Mouse (Mus musculus) intestine, embryonic 16.5 days (tissue): ENCODE results near the gene Ddx52. TPM values are rescaled to one million over a fixed set of nuclear protein-coding genes. Genes with fewer than 3 reads are reported as not detected.

Source experiments
- ATAC-seq: fragments of 200-750 bp; cut with Nextera tagmentation; 2 replicates; pipeline ENCODE4 v1.8.0; 2017; ENCODE audit warnings: moderate TSS enrichment, moderate library complexity
- H3K27ac ChIP-seq: fragments of 300-500 bp; sonication (generic); 2 replicates; pipeline ENCODE4 v1.5.1; 2014; ENCODE audit warnings: mild to moderate bottlenecking, low read length
- H3K27me3 ChIP-seq: fragments of 300-500 bp; sonication (generic); replicated peaks from 2 replicates; pipeline ENCODE4 v1.6.1; 2014; ENCODE audit warnings: low read length, control low read depth, mixed read lengths; ENCODE audit not compliant: control insufficient read depth, insufficient read depth
- H3K36me3 ChIP-seq: fragments of 300-500 bp; sonication (generic); 2 replicates; pipeline ENCODE4 v1.6.1; 2014; ENCODE audit warnings: low read length, control low read depth; ENCODE audit not compliant: control insufficient read depth, insufficient read depth
- H3K4me1 ChIP-seq: fragments of 300-500 bp; sonication (generic); 2 replicates; pipeline ENCODE4 v1.6.1; 2014; ENCODE audit warnings: low read length, control low read depth, mixed read lengths; ENCODE audit not compliant: control insufficient read depth, insufficient read depth
- H3K4me2 ChIP-seq: fragments of 300-500 bp; sonication (generic); 2 replicates; pipeline ENCODE4 v1.6.1; 2014; ENCODE audit warnings: low read depth, low read length, control low read depth
- H3K4me3 ChIP-seq: fragments of 300-500 bp; sonication (generic); 2 replicates; pipeline ENCODE4 v1.5.1; 2014; ENCODE audit warnings: mild to moderate bottlenecking, low read length
- H3K9ac ChIP-seq: fragments of 300-500 bp; sonication (generic); 2 replicates; pipeline ENCODE4 v1.6.1; 2014; ENCODE audit warnings: low read depth, low read length
- H3K9me3 ChIP-seq: fragments of 300-500 bp; sonication (generic); 2 replicates; pipeline ENCODE4 v1.6.1; 2016; ENCODE audit warnings: low read length, control low read depth; ENCODE audit not compliant: control insufficient read depth
- whole genome bisulfite sequencing: fragments of 180-500 bp; shearing (Covaris S2); extraction: QIAGEN DNeasy Blood & Tissue Kit; methylation state at CpG from one replicate; pipeline ENCODE4 v1.1.7; 2014; 5-methylcytosine and 5-hydroxymethylcytosine counted together
- polyA plus RNA-seq: library from polyadenylated mRNA; unstranded; fragments of >200 nt; fragmentation: Nextera tagmentation; extraction: Ambion mirVana; gene quantifications from 2 replicates; pipeline ENCODE4 v1.2.1, GENCODE M21; 2015

Gene Ddx52
- polyA plus RNA-seq, 1 experiment from 2014 or later, result 23.8 TPM

DNA sequence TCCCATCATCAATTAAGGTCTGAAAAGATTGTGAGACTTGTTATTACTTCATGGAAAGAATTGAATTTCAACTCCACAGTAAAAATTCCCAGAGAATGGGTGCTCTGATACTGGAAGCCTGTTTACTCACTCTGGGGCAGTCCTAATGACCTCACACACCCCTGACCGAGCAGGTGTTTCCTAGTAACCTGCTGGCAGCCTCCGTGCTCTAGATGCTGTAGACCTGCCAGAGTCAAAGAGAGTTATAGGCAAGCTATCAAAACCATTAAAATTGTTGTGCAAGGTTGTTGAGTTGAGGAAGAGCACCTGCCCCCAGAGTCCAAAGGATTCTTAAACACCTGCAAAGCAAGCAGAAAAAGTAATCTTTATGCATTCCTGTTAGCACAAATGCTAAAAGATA is 19.3 kb upstream of the Ddx52 start:
- Histone ChIP-seq H3K9ac (no peak overlapping the region), H3K9me3 (no peaks in the 10 kb centered on the region), H3K4me3 (no peak overlapping the region), H3K36me3 (no peaks in the 10 kb centered on the region), H3K4me1 (no peaks in the 10 kb centered on the region), H3K27ac (peak overlapping the region; percentile 35; the same call in 1 of the 2 replicates), H3K4me2 (no peak overlapping the region), H3K27me3 (no peaks in the 10 kb centered on the region)
- ATAC-seq, result peak; percentile 88
- 31% methylated on average over 2 of the region's 2 CpGs for WGBS

DNA sequence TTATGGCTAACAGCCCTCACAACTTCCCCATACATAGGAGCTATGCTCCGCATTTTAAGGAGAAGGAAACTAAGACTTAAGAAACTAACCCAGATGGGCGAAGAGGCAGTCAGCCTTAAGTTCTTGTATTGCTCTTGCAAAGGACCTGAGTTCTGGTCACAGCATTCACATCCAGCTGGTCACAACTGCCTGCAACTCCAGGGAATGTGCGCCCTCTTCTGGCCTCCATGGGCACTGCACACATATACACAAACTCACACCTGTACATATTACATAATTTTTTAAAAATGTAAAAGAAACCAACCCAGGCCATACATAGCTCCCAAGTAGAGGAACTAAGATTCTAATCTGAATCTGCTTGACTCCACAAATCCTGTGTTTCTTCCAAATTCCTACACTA is 14.8 kb upstream of the Ddx52 start:
- Histone ChIP-seq H3K9ac (no peak overlapping the region), H3K4me3 (no peak overlapping the region), H3K27me3 (no peaks in the 10 kb centered on the region), H3K27ac (no peak overlapping the region), H3K4me2 (no peak overlapping the region), H3K4me1 (no peaks in the 10 kb centered on the region), H3K9me3 (no peaks in the 10 kb centered on the region), H3K36me3 (no peaks in the 10 kb centered on the region)
- 60% methylated on average over 3 of the region's 3 CpGs for WGBS
- no peak for ATAC-seq

DNA sequence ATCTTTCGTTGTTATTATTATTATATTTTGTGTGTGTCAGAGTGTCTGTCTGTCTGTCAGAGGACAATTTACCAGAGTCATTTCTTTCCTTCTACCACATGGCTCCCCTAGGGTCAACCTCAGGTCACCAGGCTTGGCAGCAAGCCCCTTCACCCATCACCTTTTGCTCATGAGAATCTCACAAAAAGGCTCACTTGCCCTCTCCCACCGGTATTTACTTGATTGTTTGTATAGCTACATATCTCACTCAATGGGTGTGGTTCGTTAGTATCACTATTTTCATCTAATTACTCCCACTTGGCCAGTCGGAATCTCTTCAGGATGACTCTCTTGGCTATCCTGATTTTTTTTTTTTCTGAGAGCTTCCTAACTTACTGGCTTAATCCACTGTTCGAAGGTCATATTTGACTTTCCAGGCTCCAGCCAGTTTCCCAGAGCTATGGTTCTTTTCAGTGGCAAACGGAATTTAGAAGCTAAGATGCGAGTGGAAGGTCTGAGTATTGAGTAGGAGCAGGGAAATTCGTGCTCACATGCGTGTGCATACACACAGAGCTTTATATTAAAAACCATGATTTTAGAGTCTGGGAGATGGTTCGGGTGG is 9.3 kb upstream of the Ddx52 start:
- 57% methylated on average over 10 of the region's 10 CpGs for WGBS
- H3K9ac ChIP-seq, result no peak overlapping the region
- no peaks in the 10 kb centered on the region for H3K36me3 ChIP-seq
- H3K4me1 ChIP-seq, result peaks cover 7% of the 10 kb centered on the region; the same call in 1 of the 2 replicates
- H3K4me2 ChIP-seq, result no peak overlapping the region
- ATAC-seq, result no peak
- H3K4me3 ChIP-seq, result no peak overlapping the region
- H3K27me3 ChIP-seq, result no peaks in the 10 kb centered on the region
- H3K27ac ChIP-seq, result no peak overlapping the region
- H3K9me3 ChIP-seq, result no peaks in the 10 kb centered on the region

DNA sequence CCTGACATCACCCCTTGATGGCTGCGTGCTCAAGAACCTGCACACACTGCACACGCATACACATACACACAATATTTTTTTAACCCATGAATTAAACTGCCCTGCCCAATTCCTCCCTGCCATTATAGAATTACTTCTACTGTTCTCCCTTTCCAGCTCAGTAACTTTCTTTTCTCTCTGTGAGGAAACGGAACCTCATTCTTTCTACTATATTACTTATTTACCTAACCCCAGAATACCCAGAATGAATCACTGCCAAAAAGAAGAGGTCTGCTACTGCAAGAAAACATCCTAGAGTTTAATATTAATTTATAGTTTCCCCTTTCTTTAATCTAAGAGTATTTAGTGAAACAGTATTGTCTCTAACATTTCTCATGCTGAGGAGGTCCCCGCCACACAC is 8.5 kb upstream of the Ddx52 start:
- H3K9me3 ChIP-seq, result no peaks in the 10 kb centered on the region
- no peak for ATAC-seq
- H3K4me2 ChIP-seq, result no peak overlapping the region
- 68% methylated on average over 4 of the region's 4 CpGs for WGBS
- no peak overlapping the region for H3K27ac ChIP-seq
- H3K4me1 ChIP-seq, result peaks cover 7% of the 10 kb centered on the region; the same call in 1 of the 2 replicates
- no peak overlapping the region for H3K9ac ChIP-seq
- H3K27me3 ChIP-seq, result no peaks in the 10 kb centered on the region
- no peak overlapping the region for H3K4me3 ChIP-seq
- no peaks in the 10 kb centered on the region for H3K36me3 ChIP-seq

DNA sequence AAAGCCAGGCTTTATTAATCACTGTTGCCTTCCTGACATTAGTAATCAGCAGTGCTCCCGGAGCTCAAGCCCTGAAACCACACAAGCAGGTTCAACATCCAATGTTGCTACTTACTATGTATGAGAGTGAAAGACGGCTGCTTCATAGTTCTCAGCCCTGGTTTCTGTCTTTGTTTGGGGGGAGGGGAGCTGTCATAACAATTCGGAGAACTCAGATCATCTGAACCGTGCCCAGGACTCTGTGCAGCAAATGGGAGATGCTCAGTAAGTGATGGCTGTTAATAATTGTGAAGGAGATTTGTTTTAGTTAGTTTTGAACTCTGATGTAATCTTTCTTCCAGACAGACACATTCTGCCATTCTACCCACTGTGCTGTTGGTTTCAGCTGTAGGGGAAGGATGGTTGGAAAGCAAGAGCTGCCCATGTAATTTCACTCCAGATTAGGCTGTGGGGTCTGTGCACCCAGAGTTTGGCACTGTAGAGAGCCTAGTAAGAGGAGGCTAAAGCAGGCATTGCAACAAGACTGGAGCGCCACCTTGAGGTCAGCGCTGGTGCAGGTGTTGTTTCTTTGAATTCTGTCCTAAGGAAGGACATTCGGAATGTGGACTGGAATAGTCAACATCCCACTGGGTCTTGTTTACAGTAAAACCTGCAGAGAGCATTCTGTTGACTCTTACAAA is 5.7 kb upstream of the Ddx52 start:
- peaks cover 7% of the 10 kb centered on the region; the same call in 1 of the 2 replicates for H3K4me1 ChIP-seq
- no peak overlapping the region for H3K4me2 ChIP-seq
- H3K9ac ChIP-seq, result no peak overlapping the region
- no peaks in the 10 kb centered on the region for H3K36me3 ChIP-seq
- ATAC-seq, result peak; percentile 71
- no peak overlapping the region for H3K27ac ChIP-seq
- no peaks in the 10 kb centered on the region for H3K9me3 ChIP-seq
- 9% methylated on average over 7 of the region's 7 CpGs for WGBS
- no peak overlapping the region for H3K4me3 ChIP-seq
- H3K27me3 ChIP-seq, result no peaks in the 10 kb centered on the region

DNA sequence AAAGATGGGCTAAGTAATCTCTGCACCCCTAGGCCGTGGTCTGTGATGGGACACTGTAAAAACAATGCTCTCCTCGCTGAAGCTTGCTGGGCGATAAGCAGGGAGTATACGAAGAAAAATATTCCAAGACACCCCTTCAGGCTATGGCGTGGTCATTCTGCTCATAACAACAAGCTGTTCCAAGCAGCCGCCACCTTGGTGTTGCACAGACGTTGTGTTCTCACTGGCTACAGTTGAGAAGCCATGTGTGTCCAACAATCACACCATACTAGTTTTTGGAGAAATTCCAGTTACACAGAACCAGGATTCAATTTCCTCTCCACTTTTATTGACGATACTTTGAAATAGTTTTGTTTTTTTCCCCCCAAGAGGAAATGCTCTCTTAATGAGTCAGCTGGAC is 3.3 kb upstream of the Ddx52 start:
- H3K27ac ChIP-seq, result no peak overlapping the region
- H3K9me3 ChIP-seq, result no peaks in the 10 kb centered on the region
- no peak for ATAC-seq
- no peaks in the 10 kb centered on the region for H3K36me3 ChIP-seq
- H3K4me3 ChIP-seq, result no peak overlapping the region
- H3K4me2 ChIP-seq, result no peak overlapping the region
- H3K9ac ChIP-seq, result no peak overlapping the region
- no peaks in the 10 kb centered on the region for H3K27me3 ChIP-seq
- H3K4me1 ChIP-seq, result peaks cover 7% of the 10 kb centered on the region; the same call in 1 of the 2 replicates
- 80% methylated on average over 8 of the region's 8 CpGs for WGBS

DNA sequence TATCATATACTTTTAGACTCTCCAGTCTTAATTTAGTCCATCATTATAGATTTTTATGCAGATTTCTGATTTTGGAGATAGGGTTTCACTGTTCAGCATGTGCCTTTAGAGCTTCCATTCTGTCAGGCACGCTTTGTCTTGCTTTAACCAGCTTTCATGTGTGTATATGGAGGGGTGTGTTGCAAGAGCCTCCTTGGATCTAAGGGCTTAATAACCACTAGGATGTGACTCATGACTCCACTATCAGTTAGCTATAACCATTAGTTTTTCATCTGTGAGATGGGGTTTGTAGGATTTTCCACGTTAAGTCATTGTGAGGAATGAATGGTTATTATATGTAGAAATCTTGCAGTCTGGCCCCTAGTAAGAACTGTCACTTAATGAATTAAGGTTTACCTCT is 15.0 kb downstream of the Ddx52 start:
- WGBS, result 91% methylated on average over 2 of the region's 2 CpGs
- H3K27ac ChIP-seq, result no peak overlapping the region
- no peak overlapping the region for H3K9ac ChIP-seq
- ATAC-seq, result no peak
- H3K36me3 ChIP-seq, result peaks cover 15% of the 10 kb centered on the region
- H3K4me3 ChIP-seq, result no peak overlapping the region
- H3K27me3 ChIP-seq, result no peaks in the 10 kb centered on the region
- no peaks in the 10 kb centered on the region for H3K4me1 ChIP-seq
- H3K9me3 ChIP-seq, result no peaks in the 10 kb centered on the region
- no peak overlapping the region for H3K4me2 ChIP-seq

DNA sequence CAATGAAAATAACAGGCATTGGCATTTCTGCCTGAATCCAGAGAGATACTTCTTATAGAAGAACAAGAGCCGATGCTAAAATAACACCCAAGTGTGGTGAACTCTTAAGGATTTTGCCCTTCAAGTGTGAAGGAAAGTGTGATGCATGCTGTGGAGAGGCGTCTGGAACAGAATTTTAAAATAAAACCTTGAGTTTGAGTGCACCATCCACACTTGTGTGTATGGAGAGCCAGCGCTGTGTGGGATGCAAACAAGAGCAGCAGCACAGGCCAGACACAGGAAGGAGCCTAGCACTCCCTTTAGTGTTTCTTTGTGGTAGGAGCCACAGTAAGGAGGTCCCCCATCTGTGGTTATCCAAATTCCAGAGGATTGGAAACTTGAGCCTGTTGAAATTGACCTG is 20.1 kb downstream of the Ddx52 start:
- WGBS, result 94% methylated on average over 3 of the region's 3 CpGs
- no peak overlapping the region for H3K9ac ChIP-seq
- H3K27me3 ChIP-seq, result no peaks in the 10 kb centered on the region
- H3K27ac ChIP-seq, result no peak overlapping the region
- H3K4me1 ChIP-seq, result peaks cover 6% of the 10 kb centered on the region
- H3K9me3 ChIP-seq, result no peaks in the 10 kb centered on the region
- H3K4me3 ChIP-seq, result no peak overlapping the region
- ATAC-seq, result no peak
- H3K36me3 ChIP-seq, result peaks cover 9% of the 10 kb centered on the region
- H3K4me2 ChIP-seq, result no peak overlapping the region

DNA sequence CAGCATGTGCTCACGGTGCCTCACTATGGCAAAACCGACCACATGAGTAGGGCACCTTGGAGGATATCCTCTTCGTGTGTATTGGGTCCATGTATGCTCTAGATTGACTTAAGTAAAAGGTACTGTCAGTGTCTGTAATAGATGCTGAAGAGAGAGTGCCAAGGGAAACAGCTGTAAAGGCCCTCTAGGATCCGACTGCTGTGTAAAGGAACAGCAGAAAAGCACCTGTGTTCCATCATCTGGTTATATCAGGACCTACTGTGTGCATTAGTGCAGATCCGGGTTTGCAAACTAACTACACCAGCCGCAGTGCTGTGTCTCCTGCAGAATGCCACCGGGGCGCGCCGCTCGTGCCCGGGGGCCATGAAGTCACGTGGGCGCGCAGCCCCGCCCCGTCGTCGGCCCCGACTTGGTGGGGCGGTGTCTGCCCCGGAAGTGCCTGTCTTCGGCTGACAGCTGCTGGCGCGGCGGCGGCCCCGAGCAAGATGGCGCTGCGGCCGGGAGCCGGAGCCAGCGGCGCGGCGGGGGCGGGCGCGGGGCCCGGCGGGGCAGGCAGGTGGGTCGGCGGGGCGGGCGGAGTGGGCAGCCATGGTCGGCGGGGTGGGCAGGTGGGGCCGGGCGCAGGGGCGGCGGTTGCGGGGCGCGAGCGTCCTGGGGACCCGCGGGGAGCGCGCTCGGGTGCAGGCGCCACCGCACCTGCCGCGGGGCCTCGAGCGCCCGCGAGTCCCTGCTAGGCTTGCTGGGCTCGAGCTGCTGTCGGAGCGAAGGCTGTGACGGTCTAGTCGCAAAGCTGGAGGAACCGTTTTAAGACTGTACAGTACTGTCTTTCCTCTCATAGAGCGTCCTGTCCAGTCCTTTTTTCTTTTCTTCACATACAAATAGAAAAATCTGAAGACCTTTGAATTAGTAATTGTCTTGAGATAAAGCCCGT is 22.4 kb downstream of the Ddx52 start, which contains the start of gene Synrg:
Synrg (plus strand) TSS at position 438 of the 931 bp plus-strand sequence.
- Histone ChIP-seq H3K9ac (peak within 1 kb of the TSS; percentile 83), H3K27me3 (no peaks in the 10 kb centered on the region), H3K4me2 (peak within 1 kb of the TSS; percentile 82), H3K27ac (peak within 1 kb of the TSS; percentile 54), H3K4me1 (peaks cover 6% of the 10 kb centered on the region), H3K9me3 (no peaks in the 10 kb centered on the region), H3K36me3 (0 out of 2 replicates have a peak, but pooled peaks cover 4% of the 10 kb centered on the region), H3K4me3 (peak within 1 kb of the TSS; percentile 72)
- WGBS, result 2% methylated on average over 41 of the region's 76 CpGs
- peak; percentile 99 for ATAC-seq
